Mouse (Mus musculus): ENCODE measurements around the gene Pdzrn3. TPM values are rescaled to one million over a fixed set of nuclear protein-coding genes. Genes with fewer than 3 reads are reported as not detected.
A peak's percentile ranks its signal among the peaks of the same experiment; 100 is the strongest.

Pdzrn3 gene
- total RNA-seq, 2 experiments from 2014 or later = 67.5 to 81.9 TPM

GRCm38 (mm10) chr6:101270095-101270826 lies 107.4 kb downstream of the Pdzrn3 start:
- intact Hi-C loops (cut with DNase I) = no loop called here
- no peak for DNase-seq

- DNase-seq = no peak
- intact Hi-C loops (cut with DNase I) = loop anchor here (10.0 kb wide), 2 partner anchors 345 to 595 kb away; partner anchors contain the start of gene Shq1
These were observed 108.2 kb downstream of the Pdzrn3 start for GRCm38 (mm10) chr6:101269335-101270094.

GRCm38 (mm10) chr6:101268266-101268665 lies 109.4 kb downstream of the Pdzrn3 start:
- intact Hi-C loops (cut with DNase I) = loop anchor here (10.0 kb wide), 2 partner anchors 347 to 593 kb away; partner anchors contain the start of gene Shq1
- DNase-seq = no peak

- DNase-seq = peak; percentile 39 to 68
- intact Hi-C loops (cut with DNase I) = loop anchor here (2.0 to 10.0 kb wide), 4 partner anchors 112 to 592 kb away; partner anchors contain the start of gene Shq1
These were observed 110.9 kb downstream of the Pdzrn3 start for GRCm38 (mm10) chr6:101266787-101267186.

- intact Hi-C loops (cut with DNase I) = loop anchor here (10.0 kb wide), 2 partner anchors 351 to 589 kb away; partner anchors contain the start of gene Shq1
- no peak for DNase-seq
These were observed 114.2 kb downstream of the Pdzrn3 start for GRCm38 (mm10) chr6:101263544-101263943.

- intact Hi-C loops (cut with DNase I) = loop anchor here (2.0 to 10.0 kb wide), 3 partner anchors 353 to 587 kb away; partner anchors contain the start of gene Shq1
- no peak for DNase-seq
These were observed 116.2 kb downstream of the Pdzrn3 start for GRCm38 (mm10) chr6:101261513-101261912.

GRCm38 (mm10) chr6:101259411-101259810 lies 118.3 kb downstream of the Pdzrn3 start:
- DNase-seq = no peak
- intact Hi-C loops (cut with DNase I) = no loop called here

GRCm38 (mm10) chr6:101257418-101257817 lies 120.3 kb downstream of the Pdzrn3 start:
- no peak for DNase-seq
- intact Hi-C loops (cut with DNase I) = no loop called here

GRCm38 (mm10) chr6:101254652-101255051 lies 123.0 kb downstream of the Pdzrn3 start:
- intact Hi-C loops (cut with DNase I) = no loop called here

GRCm38 (mm10) chr6:101251916-101252603 lies 125.6 kb downstream of the Pdzrn3 start:
- DNase-seq = no peak
- intact Hi-C loops (cut with DNase I) = no loop called here

More at GRCm38 (mm10) chr6:101254652-101255051, 123.0 kb downstream of the Pdzrn3 start:
- no peak for DNase-seq

- no peak for DNase-seq
- intact Hi-C loops (cut with DNase I) = no loop called here
These were observed 126.5 kb downstream of the Pdzrn3 start for GRCm38 (mm10) chr6:101251160-101251559.

GRCm38 (mm10) chr6:101246137-101246536 lies 131.6 kb downstream of the Pdzrn3 start:
- intact Hi-C loops (cut with DNase I) = no loop called here
- no peak for DNase-seq

GRCm38 (mm10) chr6:101244355-101244754 lies 133.3 kb downstream of the Pdzrn3 start:
- intact Hi-C loops (cut with DNase I) = no loop called here
- no peak for DNase-seq

GRCm38 (mm10) chr6:101243189-101243815 lies 134.4 kb downstream of the Pdzrn3 start:
- intact Hi-C loops (cut with DNase I) = no loop called here
- DNase-seq = no peak

GRCm38 (mm10) chr6:101236641-101237246 lies 141.0 kb downstream of the Pdzrn3 start:
- no peak for DNase-seq
- intact Hi-C loops (cut with DNase I) = no loop called here

- intact Hi-C loops (cut with DNase I) = no loop called here
- no peak for DNase-seq
These were observed 141.5 kb downstream of the Pdzrn3 start for GRCm38 (mm10) chr6:101236230-101236629.

GRCm38 (mm10) chr6:101234349-101234748 lies 143.3 kb downstream of the Pdzrn3 start:
- DNase-seq = no peak
- intact Hi-C loops (cut with DNase I) = no loop called here

- DNase-seq = no peak
- intact Hi-C loops (cut with DNase I) = no loop called here
These were observed 144.0 kb downstream of the Pdzrn3 start for GRCm38 (mm10) chr6:101233680-101234079.

GRCm38 (mm10) chr6:101227294-101227855 lies 150.3 kb downstream of the Pdzrn3 start:
- intact Hi-C loops (cut with DNase I) = no loop called here
- no peak for DNase-seq

All from gastrocnemius, postnatal 36 days (tissue).